Comparison of ENCODE assay signal across 9 mouse cellular contexts in the genomic region with DNA sequence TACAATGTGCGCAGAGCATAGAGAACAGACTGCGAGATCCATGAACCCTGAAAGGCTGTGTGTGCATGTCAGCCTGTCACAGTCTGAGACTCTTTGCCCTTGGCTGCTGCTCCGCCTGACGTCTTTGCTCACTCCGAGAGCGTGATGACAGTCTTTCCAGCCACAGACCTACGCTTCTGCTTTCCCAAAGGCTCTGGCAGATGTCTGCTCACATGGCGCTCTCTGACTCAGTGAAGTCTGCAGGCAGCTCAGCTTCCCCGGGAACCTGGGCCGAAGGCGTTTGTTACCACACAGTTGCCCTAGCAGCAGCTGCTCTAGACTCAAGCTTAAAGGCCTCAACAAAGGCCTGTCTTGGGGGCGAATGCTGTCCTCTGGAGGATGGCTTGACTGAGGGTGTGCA. TPM values are rescaled to one million over a fixed set of nuclear protein-coding genes. Genes with fewer than 3 reads are reported as not detected.
DNase-seq lines count a peak whose midpoint lies in the region; ATAC-seq and TF ChIP-seq lines count a peak whose summit lies in the region.
"Had no signal": no experiment of that assay in that cellular context is flagged by ENCODE, and none has a peak within 500 bp of the region (broad histone marks: within the 10 kb centered on the region; RNA-seq: fewer than 3 reads in every experiment).

No protein-coding gene starts in this region.

- peaks cover 36% of the 10 kb centered on the region for H3K4me1 ChIP-seq in forebrain, embryonic 15.5 days
- H3K4me1 ChIP-seq in heart, postnatal 0 days (ENCODE audit: control insufficient read depth, insufficient read depth) = peaks cover 20% of the 10 kb centered on the region

- 0 out of 2 replicates have a peak overlapping the region, but pooled peaks have one; percentile 24 for H3K27ac ChIP-seq in forebrain, embryonic 15.5 days (replicated peaks)
- peak overlapping the region; percentile 64 for H3K27ac ChIP-seq in heart, postnatal 0 days (ENCODE audit: low read depth)

- H3K9ac ChIP-seq in forebrain, embryonic 15.5 days (replicated peaks) = no peak overlapping the region; the same call in 1 of the 2 replicates
- H3K9ac ChIP-seq in heart, postnatal 0 days (replicated peaks; ENCODE audit: low read depth, low read length) = no peak overlapping the region

- peak; percentile 37; the same call in 1 of the 2 replicates for ATAC-seq in forebrain, embryonic 15.5 days (replicated peaks)
- ATAC-seq in heart, postnatal 0 days (ENCODE audit: insufficient read depth, low read depth) = peak; percentile 37

- H3K4me3 ChIP-seq in forebrain, embryonic 15.5 days = no peak overlapping the region
- H3K4me3 ChIP-seq in heart, postnatal 0 days (ENCODE audit: low read depth, low read length) = no peak overlapping the region

- WGBS in forebrain, embryonic 15.5 days = 50% methylated on average over 12 of the region's 12 CpGs
- WGBS in heart, postnatal 0 days = 37% methylated on average over 12 of the region's 12 CpGs

- H3K9me3 ChIP-seq in forebrain, embryonic 15.5 days = no peaks in the 10 kb centered on the region
- no peaks in the 10 kb centered on the region for H3K9me3 ChIP-seq in heart, postnatal 0 days (replicated peaks; ENCODE audit: control insufficient read depth, low read length)

- no peak for TF ChIP-seq CTCF in heart, postnatal 0 days (IDR thresholded peaks at IDR 0.05; ENCODE audit: low read depth)

- H3K4me2 ChIP-seq in forebrain, embryonic 15.5 days (replicated peaks) = no peak overlapping the region
- no peak overlapping the region for H3K4me2 ChIP-seq in heart, postnatal 0 days (ENCODE audit: low read depth, low read length)

- no peaks in the 10 kb centered on the region for H3K27me3 ChIP-seq in forebrain, embryonic 15.5 days
- no peaks in the 10 kb centered on the region for H3K27me3 ChIP-seq in heart, postnatal 0 days (ENCODE audit: control insufficient read depth, insufficient read depth, low read length)

- no peaks in the 10 kb centered on the region for H3K36me3 ChIP-seq in forebrain, embryonic 15.5 days
- H3K36me3 ChIP-seq in heart, postnatal 0 days (replicated peaks; ENCODE audit: control insufficient read depth, insufficient read depth, low read length) = no peaks in the 10 kb centered on the region

- DNase-seq in 416B (ENCODE audit: low read depth) = peak; percentile 72
- peak; percentile 77 for DNase-seq in Muller cell, postnatal 12 days (ENCODE audit: inconsistent ontology term)
- peak; percentile 37 for DNase-seq in heart, postnatal 0 days (ENCODE audit: low spot score)
- DNase-seq in left cerebral cortex, adult 9 months (ENCODE audit: low spot score in 2 of 2) = peak; percentile 85 to 92
- peak; percentile 73 for DNase-seq in monocyte, adult 2 months (ENCODE audit: low read depth in 1 of 2, low spot score in 2 of 2)
- DNase-seq in yolk sac, embryonic 10.5 days (ENCODE audit: low spot score) = no peak
- no peak for DNase-seq in ovary, postnatal 10 days (ENCODE audit: low spot score)

- TF ChIP-seq EP300 in heart, postnatal 0 days (IDR thresholded peaks at IDR 0.05; ENCODE audit: low read depth) = no peak

RNA-seq across cellular contexts. Expression of gene Stxbp3, which starts 15.0 kb away (rescaled TPM):
- polyA plus RNA-seq in forebrain, embryonic 15.5 days (2015; fragmentation: Nextera tagmentation; extraction: Ambion mirVana) = 13.3 and 14.7 TPM in 2 replicates
- 12.8 and 28.1 TPM in 2 replicates for total RNA-seq in heart, postnatal 0 days (2014; rRNA removed; ENCODE audit: low replicate concordance)
- polyA plus RNA-seq in heart, postnatal 0 days (2015; fragmentation: Nextera tagmentation; extraction: Ambion mirVana) = 26.8 and 27.9 TPM in 2 replicates

RNA-seq across cellular contexts. Expression of gene Fndc7, which starts 34.4 kb away (rescaled TPM):
- polyA plus RNA-seq in forebrain, embryonic 15.5 days (2015; fragmentation: Nextera tagmentation; extraction: Ambion mirVana) = not detected in 2 replicates
- total RNA-seq in heart, postnatal 0 days (2014; rRNA removed; ENCODE audit: low replicate concordance) = 1.5 TPM in 1 of 2 replicates, not detected in the other
- 0.08 TPM in 1 of 2 replicates, not detected in the other for polyA plus RNA-seq in heart, postnatal 0 days (2015; fragmentation: Nextera tagmentation; extraction: Ambion mirVana)
- polyA plus RNA-seq: embryonic facial prominence, embryonic 11.5 days had no signal

RNA-seq across cellular contexts. Expression of gene Prpf38b, which starts 56.2 kb away (rescaled TPM):
- polyA plus RNA-seq in forebrain, embryonic 15.5 days (2015; fragmentation: Nextera tagmentation; extraction: Ambion mirVana) = 60.7 and 66.9 TPM in 2 replicates
- 25.2 and 33.8 TPM in 2 replicates for total RNA-seq in heart, postnatal 0 days (2014; rRNA removed; ENCODE audit: low replicate concordance)
- 27.5 and 27.8 TPM in 2 replicates for polyA plus RNA-seq in heart, postnatal 0 days (2015; fragmentation: Nextera tagmentation; extraction: Ambion mirVana)

Comparison
In these comparisons a context has a peak if more than half of its experiments do, and no peak if none do; other contexts are left out.
1. DNase-seq: peak in 416B (single experiment), Muller cell, postnatal 12 days (single experiment), heart, postnatal 0 days (single experiment), left cerebral cortex, adult 9 months (2 of 2) and monocyte, adult 2 months (2 of 2); none in yolk sac, embryonic 10.5 days (single experiment) and ovary, postnatal 10 days (single experiment).